Mouse (Mus musculus) stomach, embryonic 14.5 days (tissue): ENCODE results near the gene Urod. TPM values are rescaled to one million over a fixed set of nuclear protein-coding genes. Genes with fewer than 3 reads are reported as not detected.

ENCODE experiments used
- polyA plus RNA-seq: library from polyadenylated mRNA; unstranded; fragments of >200 nt; fragmentation: Nextera tagmentation; extraction: Ambion mirVana; gene quantifications from 2 replicates; pipeline ENCODE4 v1.2.1, GENCODE M21; 2014

Gene Urod
- polyA plus RNA-seq, 1 experiment from 2014 or later: 85.2 TPM

Other genes starting within 250 kb of the Urod start
- 31.8 and 33.7 TPM in 2 replicates for gene Toe1, start 186.8 kb downstream of the Urod start, polyA plus RNA-seq
- gene Mutyh, start 186.7 kb downstream of the Urod start, polyA plus RNA-seq: 13.9 and 16.6 TPM in 2 replicates
- gene Hpdl, start 172.7 kb downstream of the Urod start, polyA plus RNA-seq: 0.22 and 1.2 TPM in 2 replicates
- 0.49 and 0.69 TPM in 2 replicates for gene Zswim5, start 117.0 kb downstream of the Urod start, polyA plus RNA-seq
- 5.6 and 5.9 TPM in 2 replicates for gene Hectd3, start 904 bp upstream of the Urod start, polyA plus RNA-seq
- 43.7 and 47.4 TPM in 2 replicates for gene Eif2b3, start 25.0 kb upstream of the Urod start, polyA plus RNA-seq
- 8.2 and 9.8 TPM in 2 replicates for gene Ptch2, start 101.7 kb upstream of the Urod start, polyA plus RNA-seq
- gene Btbd19, start 131.3 kb upstream of the Urod start, polyA plus RNA-seq: 6.7 and 8.5 TPM in 2 replicates
- gene Tctex1d4, start 132.4 kb upstream of the Urod start, polyA plus RNA-seq: not detected in 2 replicates
- 2.6 and 3.8 TPM in 2 replicates for gene Plk3, start 139.6 kb upstream of the Urod start, polyA plus RNA-seq
- 1,401 and 1,488 TPM in 2 replicates for gene Rps8, start 161.8 kb upstream of the Urod start, polyA plus RNA-seq
- gene Kif2c, start 188.2 kb upstream of the Urod start, polyA plus RNA-seq: 54.5 and 55.0 TPM in 2 replicates